Mouse (Mus musculus) embryonic fibroblast, embryonic 13.5 days (primary cell): Measurements from ENCODE around the gene Cdk15.

Experiments
- CTCF ChIP-seq: IDR thresholded peaks from 2 replicates; pipeline ENCODE4 v1.5.1; 2011; ENCODE audit warnings: mild to moderate bottlenecking, control low read depth, low read length, moderate library complexity, borderline replicate concordance; ENCODE audit not compliant: insufficient read depth
- POLR2A ChIP-seq: IDR thresholded peaks from 2 replicates; pipeline ENCODE4 v1.6.1; 2011; ENCODE audit warnings: low read depth, mild to moderate bottlenecking, control low read depth, low read length, moderate library complexity

GRCm38 (mm10) chr1:59395992-59396391 lies 139.3 kb downstream of the Cdk15 start:
- TF ChIP-seq CTCF = no peak
- TF ChIP-seq POLR2A = no peak
